Mouse (Mus musculus) erythroblast, embryonic 14.5 days (primary cell): ENCODE data around the gene Rhobtb1.

ENCODE experiments used
- GATA1 ChIP-seq: IDR thresholded peaks from 2 replicates; pipeline ENCODE4 v1.6.1; 2012; ENCODE audit warnings: low read length, inconsistent platforms, mixed read lengths
- TAL1 ChIP-seq: IDR thresholded peaks from 3 replicates; pipeline ENCODE4 v1.6.1; 2012; ENCODE audit warnings: low read length, inconsistent platforms, mixed read lengths

GRCm38 (mm10) chr10:69238311-69238710 lies 87.1 kb downstream of the Rhobtb1 start:
- TF ChIP-seq GATA1 (no peak), TAL1 (no peak)
